Mouse (Mus musculus): Measurements from ENCODE around the gene Stk32c.

Gene Stk32c

DNA sequence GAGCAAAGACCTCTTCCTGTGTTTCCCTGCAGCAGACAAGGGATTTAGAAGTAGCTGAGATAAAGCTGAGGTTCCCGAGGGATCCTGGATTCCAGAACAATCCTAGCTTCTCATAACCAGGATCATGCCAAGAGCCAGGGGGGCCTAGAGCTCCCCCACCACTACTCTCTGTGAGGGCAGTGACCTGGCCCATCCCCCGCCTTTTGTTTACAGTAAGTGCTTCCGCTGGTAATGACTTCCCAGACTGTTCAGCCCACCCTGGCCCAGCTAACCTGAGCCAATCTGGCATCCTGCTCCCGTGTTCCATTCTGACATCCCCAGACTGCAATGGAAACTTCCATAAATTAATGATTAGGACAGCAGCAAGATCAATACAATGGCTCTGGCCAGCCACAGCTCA is 65.7 kb downstream of the Stk32c start:
- DNase-seq (ENCODE audit: low read depth, low spot score), result no peak

DNA sequence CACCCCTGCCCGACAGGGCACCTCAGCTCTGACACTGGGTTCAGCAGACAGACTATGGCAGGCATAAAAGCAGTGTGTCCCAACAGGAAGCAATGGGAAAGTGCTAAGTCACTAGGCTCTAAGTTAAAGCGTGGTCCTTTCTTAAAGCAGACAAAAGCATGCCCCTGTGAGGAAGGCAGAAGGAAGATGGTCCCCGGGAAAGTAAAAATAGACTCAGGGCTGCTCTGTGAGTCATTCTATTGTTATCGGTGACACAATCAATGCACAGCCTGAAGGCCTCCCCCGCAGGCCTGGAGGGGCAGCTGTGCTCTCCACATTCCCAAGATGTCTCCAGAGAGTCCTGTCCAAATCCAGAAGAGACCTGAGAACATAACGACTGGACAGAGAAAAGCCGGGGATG is 67.2 kb downstream of the Stk32c start:
- DNase-seq (ENCODE audit: low read depth, low spot score), result no peak

DNA sequence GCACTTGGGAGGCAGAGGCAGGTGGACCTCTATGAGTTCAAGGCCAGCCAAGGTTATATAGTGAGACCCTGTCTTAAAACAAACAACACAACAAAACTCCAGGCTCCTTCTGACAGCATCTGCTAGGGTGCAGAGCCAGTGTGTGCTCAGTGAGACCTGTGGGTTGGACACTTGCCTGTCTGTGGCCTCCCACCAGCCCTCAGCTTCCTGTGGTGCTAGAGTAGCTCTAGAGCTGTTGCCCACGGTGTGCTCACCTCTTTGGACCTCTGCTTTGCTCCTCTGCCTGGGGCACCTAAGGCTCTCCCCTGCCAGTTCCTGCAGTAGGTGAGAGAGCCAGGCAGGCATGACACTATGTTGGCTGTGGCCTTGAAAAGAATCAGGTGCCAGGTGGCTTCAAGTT is 69.3 kb downstream of the Stk32c start:
- no peak for DNase-seq (ENCODE audit: low read depth, low spot score)

DNA sequence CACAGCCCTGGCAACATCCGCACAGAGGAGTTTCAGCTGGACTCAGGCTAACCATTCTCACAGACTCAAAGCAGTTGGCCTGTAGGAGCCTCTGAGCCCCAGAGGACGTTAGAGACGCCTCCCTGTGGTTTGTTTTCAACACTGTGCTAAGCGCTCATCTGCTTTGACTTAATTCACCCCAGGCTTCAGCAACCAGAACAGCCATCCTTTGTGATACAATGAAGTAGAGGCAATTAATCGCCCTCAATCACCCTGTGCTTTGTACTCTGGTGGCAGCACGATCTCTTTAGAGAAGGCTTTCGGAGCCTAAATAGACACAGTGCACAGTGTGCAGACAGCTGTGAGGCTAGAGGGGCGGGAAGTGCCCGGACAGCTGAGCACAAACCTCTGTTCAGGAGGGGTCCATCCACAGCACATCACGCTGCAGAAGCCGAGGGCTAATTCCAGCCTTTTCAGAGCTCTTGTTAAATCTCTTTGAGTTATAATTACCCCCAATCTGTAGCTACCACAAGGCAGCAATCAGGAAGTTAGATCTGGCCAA is 73.1 kb downstream of the Stk32c start:
- no peak for DNase-seq (ENCODE audit: low read depth, low spot score)

DNA sequence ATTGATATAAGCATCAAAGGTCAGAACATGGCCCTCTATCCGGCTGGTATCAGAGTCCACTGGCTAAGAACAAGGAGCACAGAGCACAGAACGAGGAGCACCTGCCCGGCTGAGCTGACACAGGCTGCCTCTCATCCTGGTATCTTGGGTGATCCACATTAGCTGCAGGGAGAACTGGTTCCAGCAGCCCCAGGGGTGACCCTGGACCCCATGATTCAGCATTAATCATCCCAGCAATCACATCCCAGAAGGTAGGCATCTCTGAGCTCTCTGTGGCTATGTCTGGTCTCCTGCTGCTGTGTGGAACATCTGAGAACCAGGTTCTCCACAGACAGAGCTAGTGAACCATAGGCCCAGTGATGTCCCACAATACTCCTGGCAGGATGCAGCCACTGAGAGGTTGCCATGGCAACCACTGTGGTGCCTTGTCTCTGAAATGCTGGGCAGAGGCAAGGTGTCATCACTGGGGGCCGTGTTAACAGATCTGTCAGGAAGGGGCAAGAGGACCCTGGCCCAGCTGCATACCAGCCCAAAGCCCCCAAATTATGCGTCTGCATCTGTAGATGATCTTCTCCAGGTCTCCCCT is 76.1 kb downstream of the Stk32c start:
- no peak for DNase-seq (ENCODE audit: low read depth, low spot score)

DNA sequence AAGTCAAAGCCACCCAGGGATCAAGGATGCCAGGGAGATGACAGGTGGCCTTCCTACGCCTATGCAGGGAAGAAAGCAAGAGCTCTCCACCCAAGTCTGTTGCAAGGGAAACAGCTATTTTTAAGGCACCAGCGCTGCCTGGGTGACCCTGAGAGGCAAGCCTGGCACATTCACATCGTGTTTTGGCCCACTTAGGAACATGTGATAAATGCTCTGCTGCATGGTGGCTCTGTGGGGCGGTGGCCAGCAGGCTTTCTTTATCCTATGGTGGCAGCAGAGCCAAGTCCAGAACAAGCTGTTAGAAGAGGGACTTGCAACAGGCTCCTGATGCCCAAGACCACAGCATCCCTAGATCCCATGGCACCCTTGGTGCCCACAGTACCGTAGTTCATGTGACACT is 77.9 kb downstream of the Stk32c start:
- DNase-seq (ENCODE audit: low read depth, low spot score), result no peak

DNA sequence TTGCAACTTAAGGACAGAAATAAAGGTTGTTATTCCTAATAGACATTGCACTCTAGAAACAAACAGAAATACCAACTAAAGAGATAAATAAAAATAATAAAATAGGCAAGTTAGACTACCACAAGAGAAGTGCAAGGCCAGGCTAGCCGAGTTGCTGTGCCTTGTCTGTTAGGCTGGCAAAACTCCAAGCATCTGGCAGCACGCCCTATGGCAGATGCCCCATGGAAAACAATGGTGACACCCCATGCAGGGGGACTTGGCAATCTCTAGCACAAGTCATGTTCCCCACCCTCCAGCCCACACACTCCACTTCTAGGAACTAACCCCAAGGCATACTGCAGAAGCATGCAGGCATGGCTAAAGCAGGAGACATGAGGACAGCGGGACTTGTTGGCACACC is 79.7 kb downstream of the Stk32c start:
- no peak for DNase-seq (ENCODE audit: low read depth, low spot score)

DNA sequence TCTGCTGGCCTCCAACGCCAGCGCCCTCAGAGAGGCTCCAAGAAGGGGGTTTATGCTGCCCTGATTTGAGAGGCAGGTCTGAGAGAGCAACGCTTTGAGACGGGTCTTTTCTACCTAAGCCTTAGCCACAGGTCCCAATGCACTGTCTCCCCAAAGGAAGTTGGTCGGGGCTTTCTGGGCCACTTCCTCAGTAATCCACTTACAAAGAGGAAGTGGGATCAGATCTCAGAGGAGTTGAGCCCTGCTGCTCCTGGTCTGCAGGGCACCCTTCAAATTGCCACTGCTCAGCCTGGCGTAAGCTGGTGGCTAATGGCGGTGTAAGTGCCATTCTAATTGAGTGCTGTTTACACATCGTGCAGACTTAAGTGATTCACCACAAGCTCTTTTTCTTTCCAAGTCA is 81.6 kb downstream of the Stk32c start:
- DNase-seq (ENCODE audit: low read depth, low spot score), result no peak

DNA sequence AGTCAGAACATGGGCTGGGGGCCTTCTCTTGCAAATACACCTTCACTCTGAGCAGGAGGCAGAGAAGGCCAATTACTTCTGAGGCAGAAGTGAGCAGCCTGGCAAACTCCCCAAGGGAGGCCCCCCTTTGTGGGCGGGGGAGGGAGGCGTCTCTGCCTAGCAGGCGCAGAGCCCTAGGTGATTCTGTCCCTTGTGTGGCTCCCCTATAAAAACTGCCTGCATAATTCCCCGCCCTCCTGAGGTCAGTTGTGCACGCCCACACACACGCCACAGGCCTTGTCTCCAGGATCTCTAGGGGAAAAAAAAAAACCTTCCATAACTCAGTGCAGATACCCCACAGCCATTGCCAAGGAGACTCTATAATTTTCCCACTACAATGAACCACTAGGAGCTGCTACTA is 82.7 kb downstream of the Stk32c start:
- peak; percentile 16 for DNase-seq (ENCODE audit: low read depth, low spot score)

DNA sequence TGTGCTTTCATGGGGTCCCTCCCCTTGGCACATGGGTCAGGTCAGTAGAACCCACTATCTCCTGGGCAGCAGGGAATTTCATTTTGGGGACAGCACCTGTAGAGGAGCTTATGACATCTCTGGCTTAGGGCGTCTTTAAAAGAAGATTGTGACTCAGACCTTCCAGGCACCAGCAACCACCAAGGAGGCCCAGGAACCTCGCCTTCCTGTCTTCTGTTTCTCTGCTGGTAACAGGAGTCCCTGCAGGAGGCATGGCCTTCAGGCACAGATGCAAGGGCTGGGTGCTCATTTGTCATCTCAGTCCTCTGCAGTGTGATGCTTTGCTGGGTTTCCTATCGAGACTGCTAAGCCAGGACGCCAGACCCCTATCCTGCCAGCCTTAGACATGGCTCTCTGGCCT is 84.1 kb downstream of the Stk32c start:
- DNase-seq (ENCODE audit: low read depth, low spot score), result peak; percentile 25

DNA sequence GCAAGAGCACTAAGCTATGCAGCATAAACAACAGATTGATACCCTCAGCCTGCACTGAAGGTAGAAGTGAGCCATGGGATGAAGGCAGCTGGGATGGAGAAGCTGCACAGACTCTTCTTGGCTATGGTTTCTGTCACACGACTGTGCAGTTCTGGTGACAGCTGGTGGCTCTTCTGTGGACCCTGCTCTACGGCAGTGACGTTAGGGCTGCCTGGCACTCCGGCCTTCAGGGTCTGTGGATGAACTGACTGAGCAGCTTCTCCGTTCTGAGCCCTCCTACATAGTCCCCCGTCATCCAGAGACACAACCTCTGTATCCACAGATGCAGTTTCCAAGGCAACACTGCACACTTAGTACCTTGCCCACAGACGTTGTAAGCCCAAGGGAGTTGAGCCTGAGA is 86.6 kb downstream of the Stk32c start:
- no peak for DNase-seq (ENCODE audit: low read depth, low spot score)

DNA sequence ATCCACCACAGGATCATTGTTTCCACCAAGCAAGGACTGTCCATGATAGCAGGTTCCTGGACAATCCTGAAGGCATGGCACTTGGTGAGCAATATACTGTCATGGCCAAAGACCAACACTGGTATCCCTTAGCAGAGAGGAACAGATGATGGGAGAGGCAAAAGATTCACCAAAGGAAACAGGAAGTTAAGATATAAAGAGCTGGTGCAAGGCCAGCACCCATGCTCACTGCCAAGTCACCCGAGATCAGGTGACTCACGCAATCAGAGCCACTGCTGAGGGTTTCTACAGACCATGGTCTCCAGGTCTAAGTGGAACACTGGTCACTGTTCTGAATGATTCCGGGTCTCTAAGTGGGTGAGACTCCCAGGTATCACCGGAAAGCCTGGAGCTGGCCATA is 87.2 kb downstream of the Stk32c start:
- DNase-seq (ENCODE audit: low read depth, low spot score), result no peak

DNA sequence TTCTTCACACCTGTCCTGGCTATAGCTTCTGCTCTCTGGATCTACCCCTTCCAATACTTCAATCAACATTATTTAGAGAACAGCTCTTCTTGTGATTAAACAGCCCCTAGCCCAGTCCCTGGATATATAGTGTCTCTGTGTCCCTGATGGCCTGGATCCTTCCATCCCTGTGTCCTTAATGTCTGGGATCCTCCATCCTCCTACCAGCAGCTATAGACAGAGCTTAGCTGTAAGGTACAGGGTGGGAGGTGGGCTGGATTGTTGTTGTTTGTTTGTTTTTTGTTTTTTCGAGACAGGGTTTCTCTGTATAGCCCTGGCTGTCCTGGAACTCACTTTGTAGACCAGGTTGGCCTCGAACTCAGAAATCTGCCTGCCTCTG is 93.3 kb downstream of the Stk32c start:
- no peak for DNase-seq (ENCODE audit: low read depth, low spot score)

DNA sequence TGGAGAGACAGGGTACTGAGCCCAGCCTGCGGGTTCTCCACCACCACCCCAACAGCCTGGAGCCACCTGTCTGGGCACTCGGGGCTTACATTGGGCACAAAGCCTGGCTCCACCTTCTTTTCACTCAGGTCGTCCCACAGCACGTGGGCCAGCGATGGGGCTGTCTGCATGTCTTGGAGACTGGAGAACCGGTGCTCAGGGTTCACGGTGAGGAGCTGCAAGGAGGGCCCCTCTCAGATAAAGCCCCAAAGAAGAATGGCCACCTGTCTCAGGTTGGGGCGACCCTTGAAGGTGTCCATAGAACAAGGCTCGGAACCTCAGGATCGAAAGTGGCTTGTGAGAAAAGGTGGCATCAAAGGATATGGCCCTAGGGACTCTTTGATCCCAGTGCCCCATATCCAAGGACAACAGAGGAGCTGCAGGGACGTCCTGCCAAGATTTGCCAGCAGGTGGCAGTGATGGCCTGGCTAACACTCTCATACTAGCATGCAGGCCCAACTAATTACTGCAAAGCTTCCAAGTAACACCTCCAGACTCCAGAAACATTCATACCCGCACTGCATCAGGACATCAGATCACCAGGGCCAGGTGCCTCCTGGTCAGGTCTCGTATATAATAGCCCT is 93.8 kb downstream of the Stk32c start:
- peak; percentile 66 for DNase-seq (ENCODE audit: low read depth, low spot score)

DNA sequence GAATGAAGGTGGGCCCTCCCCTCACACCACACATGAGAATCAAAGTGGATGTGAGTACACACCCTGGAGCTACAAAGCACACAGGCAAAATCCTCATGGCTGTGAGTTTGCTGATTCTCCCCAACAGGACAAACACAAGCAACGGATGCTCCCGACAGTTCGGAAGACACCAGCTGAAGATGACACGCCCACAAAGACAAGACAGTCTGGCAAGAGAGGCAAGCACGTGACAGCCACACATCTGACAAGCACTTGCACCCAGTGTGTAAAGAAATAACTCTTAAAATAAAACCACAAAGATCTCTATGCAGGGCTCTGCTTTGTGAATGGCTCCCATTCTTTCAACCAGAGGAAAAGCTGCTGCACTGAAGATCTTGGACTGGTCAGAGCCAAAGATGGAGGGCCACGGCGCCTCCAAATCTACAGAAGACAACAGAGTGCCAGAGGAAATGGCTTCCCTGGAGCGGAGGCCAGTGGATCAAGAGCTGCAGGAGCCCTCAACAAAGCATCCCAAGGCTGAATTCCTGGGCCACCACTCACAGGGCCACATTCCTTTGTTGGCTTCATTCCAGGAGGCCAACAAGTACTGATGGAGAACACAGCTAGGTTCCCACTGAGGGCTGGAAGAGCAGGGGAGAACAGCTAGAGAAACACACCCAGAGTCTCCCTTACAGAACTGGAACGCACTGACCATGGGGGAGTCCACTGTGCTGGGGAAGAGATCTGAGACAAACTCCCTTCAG is 105.0 kb downstream of the Stk32c start:
- DNase-seq (ENCODE audit: low read depth, low spot score), result no peak

DNA sequence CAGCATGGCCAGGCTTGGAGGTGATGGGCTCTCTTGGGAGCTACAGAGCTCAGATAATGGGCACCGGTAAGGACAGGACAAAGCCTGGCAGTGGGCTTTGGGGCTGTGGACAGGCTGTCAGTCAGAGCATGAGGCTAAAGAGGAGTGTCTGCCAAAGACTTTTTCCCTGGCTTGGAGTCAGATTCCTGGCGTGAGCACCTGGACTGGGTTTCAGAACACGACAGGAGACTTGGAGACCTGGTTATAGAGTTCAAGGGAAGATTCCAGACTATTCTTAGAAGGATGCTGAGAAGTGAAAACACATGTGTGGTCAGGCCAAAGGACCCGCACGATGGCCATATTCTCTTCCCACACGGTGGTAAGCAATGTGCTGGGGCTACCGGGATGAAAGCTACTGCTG is 107.4 kb downstream of the Stk32c start:
- no peak for DNase-seq (ENCODE audit: low read depth, low spot score)

DNA sequence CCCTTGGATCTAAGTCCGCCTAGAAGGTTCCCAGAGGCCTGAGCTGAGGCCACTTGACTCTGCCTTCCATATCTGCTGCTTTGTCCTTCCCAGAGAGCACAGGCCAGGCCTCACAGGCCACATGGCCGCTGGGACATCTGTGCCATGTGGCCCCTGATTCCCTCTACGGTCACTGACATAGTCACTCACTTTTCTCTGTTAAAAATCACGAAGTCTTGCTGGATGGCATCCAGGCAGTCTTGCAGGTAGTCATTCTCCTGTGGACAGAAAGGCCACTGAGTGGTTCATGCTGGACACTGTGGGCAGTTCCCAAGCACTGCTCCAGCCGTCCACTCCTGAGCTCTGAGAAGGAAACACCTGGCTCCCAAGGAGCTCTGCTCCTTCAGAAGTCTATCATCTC is 108.0 kb downstream of the Stk32c start:
- no peak for DNase-seq (ENCODE audit: low read depth, low spot score)

DNA sequence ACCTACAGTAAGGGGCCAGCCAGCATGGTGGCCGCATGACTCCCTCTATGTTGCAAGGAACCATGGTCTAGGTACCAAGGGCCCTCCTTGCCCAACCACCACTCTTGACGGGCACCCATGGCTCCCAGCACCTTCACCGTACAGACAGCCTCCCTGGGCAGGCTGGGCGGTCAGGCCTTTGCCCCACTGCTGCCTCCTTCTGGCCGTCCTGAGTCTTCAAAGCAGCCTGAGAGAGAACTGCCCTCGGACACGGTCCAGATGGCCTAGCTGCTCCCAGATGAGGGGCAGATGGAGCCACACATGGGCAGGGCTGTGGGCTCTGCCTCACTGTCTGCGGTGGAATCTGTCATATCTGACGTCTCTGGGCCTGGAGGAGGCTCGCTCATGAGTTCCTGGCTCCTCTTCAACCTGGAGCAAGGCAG is 109.1 kb downstream of the Stk32c start:
- DNase-seq (ENCODE audit: low read depth, low spot score), result no peak

DNA sequence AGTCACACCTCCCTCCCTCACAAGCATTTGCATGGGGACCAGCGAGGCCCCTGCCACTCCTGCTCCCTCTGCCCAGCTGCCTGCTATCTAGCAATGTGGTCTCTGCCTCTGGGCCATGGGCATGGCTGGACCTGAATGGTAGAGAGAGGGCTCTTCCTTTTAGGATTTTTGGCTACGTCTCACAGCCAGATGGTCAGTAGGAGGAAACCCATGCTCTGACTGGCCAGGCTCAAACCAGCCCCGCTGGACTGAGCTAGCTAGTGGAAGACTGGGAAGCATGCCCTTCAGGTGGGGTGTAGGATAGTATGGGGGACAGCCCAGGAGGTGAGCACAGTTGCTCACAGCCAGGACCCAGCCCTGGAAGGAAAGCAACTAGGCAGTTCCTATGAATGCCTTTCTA is 111.3 kb downstream of the Stk32c start:
- no peak for DNase-seq (ENCODE audit: low read depth, low spot score)

DNA sequence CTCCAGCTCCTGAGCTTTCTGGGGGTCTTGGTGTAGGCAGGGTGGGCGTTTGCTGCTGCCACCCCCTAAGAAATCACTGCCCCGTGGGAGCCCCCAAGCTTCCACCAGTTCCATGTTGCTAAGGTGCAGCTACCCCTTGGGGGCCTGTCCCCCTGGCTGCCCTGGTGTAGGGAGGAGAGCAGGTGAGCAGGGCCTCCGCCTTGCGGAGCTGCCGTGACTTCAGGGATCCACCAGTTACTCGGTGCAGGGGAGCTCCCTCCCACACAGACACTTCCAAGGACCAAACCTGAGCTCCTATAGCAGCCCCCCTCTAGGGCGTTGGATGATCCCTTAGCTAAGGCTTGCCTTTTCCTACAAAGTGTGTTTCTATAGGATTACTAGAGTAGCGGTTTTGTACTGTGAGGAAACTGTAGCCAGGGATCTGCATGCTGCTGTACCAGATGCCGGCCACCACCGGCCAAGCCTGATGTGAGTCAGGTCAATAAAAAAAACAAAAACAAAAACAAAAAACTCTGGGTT is 111.8 kb downstream of the Stk32c start:
- no peak for DNase-seq (ENCODE audit: low read depth, low spot score)

DNA sequence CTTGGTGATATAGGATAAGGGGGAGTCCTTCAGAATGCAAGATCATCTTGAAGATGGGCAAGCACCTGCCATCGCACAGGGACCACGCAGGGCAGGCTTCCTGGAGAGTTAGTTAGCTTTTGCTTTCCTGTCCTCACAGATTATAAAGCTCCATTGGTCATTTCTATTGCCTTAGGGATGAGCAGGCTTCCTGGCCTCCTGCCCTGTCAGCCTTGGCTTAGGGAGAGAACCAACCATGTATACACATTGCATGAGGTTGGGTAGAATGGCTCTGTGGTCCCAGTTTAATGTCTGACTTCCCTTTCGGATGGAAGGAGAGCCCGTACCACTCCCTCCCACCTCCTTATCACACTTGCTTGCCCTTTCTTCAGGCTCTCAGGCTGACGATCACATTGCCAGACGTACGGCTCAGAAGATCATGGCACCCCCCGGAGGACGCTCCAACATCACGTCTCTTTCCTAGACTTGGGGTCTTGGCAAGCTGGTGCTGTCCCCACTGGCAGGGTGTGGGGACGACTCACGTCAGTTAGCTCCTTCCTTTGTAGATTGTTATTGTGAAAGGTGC is 112.5 kb downstream of the Stk32c start:
- DNase-seq (ENCODE audit: low read depth, low spot score), result no peak

DNA sequence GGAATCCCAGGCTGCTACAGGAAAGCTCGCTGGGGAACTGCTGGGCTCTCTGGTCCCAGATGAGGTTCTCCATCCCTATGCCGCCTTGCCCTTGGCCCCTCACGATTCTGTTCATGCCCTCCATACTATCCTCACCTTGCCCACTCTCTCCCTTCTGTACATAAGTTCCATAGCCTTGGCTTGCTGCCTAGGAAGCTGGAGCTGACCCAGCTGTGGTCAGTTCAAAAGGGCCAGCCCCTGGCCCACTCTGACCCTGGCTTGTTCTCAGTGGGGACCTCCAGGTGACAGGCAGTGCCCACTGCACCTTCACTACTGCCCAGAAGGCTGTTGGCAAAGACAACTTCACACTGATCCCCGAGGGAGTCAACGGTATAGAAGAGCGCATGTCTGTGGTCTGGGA is 116.7 kb downstream of the Stk32c start:
- no peak for DNase-seq (ENCODE audit: low read depth, low spot score)

DNA sequence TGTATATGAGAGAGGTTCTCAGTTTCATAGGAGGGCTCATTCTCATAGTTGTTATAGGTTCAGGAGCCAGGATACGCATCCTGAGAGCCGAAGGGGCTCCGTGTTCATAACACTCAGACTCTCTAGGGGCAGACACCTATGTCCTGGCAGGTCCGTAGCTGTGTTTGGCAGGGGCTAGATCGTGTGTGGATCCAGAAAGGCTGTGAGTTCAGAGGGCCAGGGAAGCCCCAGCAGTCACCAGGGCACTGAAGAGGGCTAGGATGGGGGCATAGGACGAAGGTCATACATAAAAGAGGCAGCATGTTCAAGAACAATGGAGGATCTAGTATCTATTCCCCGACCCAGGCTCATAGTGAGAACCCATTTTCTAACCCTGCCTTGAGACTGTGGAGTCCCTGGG is 117.8 kb downstream of the Stk32c start:
- DNase-seq (ENCODE audit: low read depth, low spot score), result no peak
